In the genomic region with DNA sequence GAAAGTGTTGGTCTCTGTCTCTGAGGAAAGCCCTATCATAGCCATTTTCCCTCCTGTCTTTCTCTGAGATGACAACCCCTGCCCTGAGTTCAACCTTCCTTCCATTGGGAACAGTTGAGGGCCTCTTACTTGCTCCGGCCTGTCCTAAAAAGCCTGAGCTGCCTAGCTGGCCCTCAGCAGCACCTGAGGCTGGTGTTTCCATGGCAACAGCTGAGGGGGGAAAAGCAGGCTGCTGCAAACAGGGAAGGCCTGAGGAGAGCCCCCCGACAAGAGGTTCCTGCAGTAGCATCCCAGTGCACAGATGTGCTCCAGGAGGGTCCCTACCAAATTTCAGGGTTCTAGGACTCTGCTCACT, we compare ENCODE assay signal across 11 mouse cellular contexts. TPM values are rescaled to one million over a fixed set of nuclear protein-coding genes. Genes with fewer than 3 reads are reported as not detected.
DNase-seq lines count a peak whose midpoint lies in the region; ATAC-seq and TF ChIP-seq lines count a peak whose summit lies in the region.
"Had no signal": no experiment of that assay in that cellular context is flagged by ENCODE, and none has a peak within 500 bp of the region (broad histone marks: within the 10 kb centered on the region; RNA-seq: fewer than 3 reads in every experiment).

No protein-coding gene starts in this region.

- H3K27ac ChIP-seq in midbrain, embryonic 10.5 days (replicated peaks): peak overlapping the region; percentile 86
- peak overlapping the region; percentile 93 for H3K27ac ChIP-seq in neural tube, embryonic 15.5 days (replicated peaks)
- no peak overlapping the region for H3K27ac ChIP-seq in liver, postnatal 0 days (ENCODE audit: low read depth)
- H3K27ac ChIP-seq: embryonic facial prominence, embryonic 15.5 days; heart, adult 2 months; limb, embryonic 13.5 days had no signal

- 24% methylated on average over 2 of the region's 2 CpGs for WGBS in midbrain, embryonic 10.5 days
- 15% methylated on average over 2 of the region's 2 CpGs for WGBS in neural tube, embryonic 15.5 days
- WGBS in liver, postnatal 0 days (ENCODE audit: insufficient replicate concordance): 57% methylated on average over 2 of the region's 2 CpGs

- no peak for TF ChIP-seq CTCF in liver, postnatal 0 days (IDR thresholded peaks at IDR 0.05; ENCODE audit: low read depth)

- DNase-seq in cerebellum, postnatal 10 days: peak; percentile 50 to 57
- DNase-seq in cerebellum, adult 18-20 months: no peak
- DNase-seq in retina, postnatal 1 day: peak; percentile 39
- no peak for DNase-seq in retina, embryonic 14.5 days (ENCODE audit: low spot score)
- DNase-seq in midbrain, embryonic 10.5 days (ENCODE audit: low spot score): no peak
- DNase-seq in liver, postnatal 0 days: no peak
- DNase-seq in thymus, postnatal 14 days: no peak
- DNase-seq: heart, adult 2 months had no signal

- H3K4me3 ChIP-seq in midbrain, embryonic 10.5 days: peak overlapping the region; percentile 53; the same call in 1 of the 2 replicates
- no peak overlapping the region for H3K4me3 ChIP-seq in neural tube, embryonic 15.5 days (replicated peaks)
- no peak overlapping the region for H3K4me3 ChIP-seq in liver, postnatal 0 days (ENCODE audit: low read depth, low read length)
- H3K4me3 ChIP-seq: heart, adult 2 months had no signal

- no peak overlapping the region for H3K9ac ChIP-seq in neural tube, embryonic 15.5 days (replicated peaks)
- no peak overlapping the region for H3K9ac ChIP-seq in liver, postnatal 0 days (replicated peaks)
- H3K9ac ChIP-seq: embryonic facial prominence, embryonic 15.5 days had no signal

- no peak for TF ChIP-seq EP300 in liver, postnatal 0 days (IDR thresholded peaks at IDR 0.05; ENCODE audit: low read depth)

- H3K27me3 ChIP-seq in midbrain, embryonic 10.5 days (ENCODE audit: low read depth, poor library complexity, severe bottlenecking): peaks cover 60% of the 10 kb centered on the region
- H3K27me3 ChIP-seq in neural tube, embryonic 15.5 days (replicated peaks): 0 out of 2 replicates have a peak, but pooled peaks cover 5% of the 10 kb centered on the region
- H3K27me3 ChIP-seq in liver, postnatal 0 days (ENCODE audit: insufficient read depth, low read length): peaks cover 35% of the 10 kb centered on the region

- H3K9me3 ChIP-seq in midbrain, embryonic 10.5 days (replicated peaks): no peaks in the 10 kb centered on the region
- no peaks in the 10 kb centered on the region for H3K9me3 ChIP-seq in neural tube, embryonic 15.5 days (replicated peaks)
- no peaks in the 10 kb centered on the region for H3K9me3 ChIP-seq in liver, postnatal 0 days (ENCODE audit: low read length)
- H3K9me3 ChIP-seq: embryonic facial prominence, embryonic 15.5 days; limb, embryonic 13.5 days had no signal

- H3K4me1 ChIP-seq in midbrain, embryonic 10.5 days: peaks cover 56% of the 10 kb centered on the region
- H3K4me1 ChIP-seq in neural tube, embryonic 15.5 days: peaks cover 41% of the 10 kb centered on the region
- peaks cover 3% of the 10 kb centered on the region; the same call in 1 of the 2 replicates for H3K4me1 ChIP-seq in liver, postnatal 0 days (ENCODE audit: insufficient read depth)

- peak; percentile 46 for ATAC-seq in neural tube, embryonic 15.5 days (ENCODE audit: low FRiP score)
- ATAC-seq in liver, postnatal 0 days: no peak

- H3K36me3 ChIP-seq in midbrain, embryonic 10.5 days: no peaks in the 10 kb centered on the region
- H3K36me3 ChIP-seq in neural tube, embryonic 15.5 days: no peaks in the 10 kb centered on the region
- no peaks in the 10 kb centered on the region for H3K36me3 ChIP-seq in liver, postnatal 0 days (replicated peaks; ENCODE audit: insufficient read depth, low read length)
- H3K36me3 ChIP-seq: embryonic facial prominence, embryonic 15.5 days; limb, embryonic 13.5 days had no signal

- no peak overlapping the region for H3K4me2 ChIP-seq in neural tube, embryonic 15.5 days
- H3K4me2 ChIP-seq in liver, postnatal 0 days (ENCODE audit: low read depth, low read length): no peak overlapping the region

RNA-seq across cellular contexts. Expression of a gene that starts 38.2 kb away (rescaled TPM):
- polyA plus RNA-seq in midbrain, embryonic 10.5 days (2016; fragmentation: Nextera tagmentation; extraction: Ambion mirVana): 0.19 and 0.20 TPM in 2 replicates
- 0.70 and 1.5 TPM in 2 replicates for polyA plus RNA-seq in neural tube, embryonic 15.5 days (2015; fragmentation: Nextera tagmentation; extraction: Ambion mirVana)
- not detected in 2 replicates for polyA plus RNA-seq in liver, postnatal 0 days (2015; fragmentation: Nextera tagmentation; extraction: Ambion mirVana)

Comparison
In these comparisons a context has a peak if more than half of its experiments do, and no peak if none do; other contexts are left out.
1. DNase-seq: peak in cerebellum, postnatal 10 days (2 of 2) and retina, postnatal 1 day (single experiment); none in cerebellum, adult 18-20 months (0 of 2), retina, embryonic 14.5 days (single experiment), midbrain, embryonic 10.5 days (single experiment), liver, postnatal 0 days (single experiment) and thymus, postnatal 14 days (single experiment).